ENCODE assay signal across 8 mouse cellular contexts in the genomic region with DNA sequence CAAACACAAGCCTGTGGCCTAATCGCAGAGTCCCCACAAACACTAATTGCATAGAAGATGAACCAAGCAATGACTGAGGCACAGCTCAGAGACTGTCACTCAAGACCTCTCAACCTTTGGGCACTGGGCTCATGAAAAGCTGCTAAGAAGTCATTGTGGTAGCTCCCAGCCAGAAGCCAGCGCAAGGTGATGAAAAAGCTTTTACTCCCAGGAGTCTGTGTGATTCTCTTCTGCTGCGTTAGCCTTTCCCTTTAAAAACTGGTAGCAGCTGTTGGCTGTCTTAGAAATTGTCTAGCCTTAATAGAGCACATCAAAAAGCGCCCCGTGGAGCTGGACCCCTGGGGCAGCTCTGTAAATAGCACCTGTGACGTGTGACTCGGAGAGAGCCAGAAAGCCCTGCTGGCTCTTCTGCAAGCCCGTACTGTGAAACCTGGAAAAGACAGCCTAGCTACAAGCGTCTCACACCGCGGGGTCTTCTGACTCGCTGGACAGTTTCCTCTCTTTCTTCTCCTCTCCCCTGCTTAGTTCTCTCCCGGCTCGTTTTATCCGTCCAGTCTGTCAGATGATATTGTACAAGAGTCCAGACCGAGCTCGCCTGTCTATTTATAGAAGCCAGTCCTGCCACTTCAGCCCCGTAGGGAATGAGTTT. TPM values are rescaled to one million over a fixed set of nuclear protein-coding genes. Genes with fewer than 3 reads are reported as not detected.
DNase-seq lines count a peak whose midpoint lies in the region; ATAC-seq and TF ChIP-seq lines count a peak whose summit lies in the region.

No protein-coding gene starts in this region.

- H3K4me2 ChIP-seq in forebrain, embryonic 11.5 days (ENCODE audit: low read depth, low read length, severe bottlenecking) = peak overlapping the region; percentile 37; the same call in 1 of the 2 replicates
- H3K4me2 ChIP-seq in limb, embryonic 14.5 days (replicated peaks; ENCODE audit: low read depth, low read length, severe bottlenecking) = peak overlapping the region; percentile 44

- H3K4me1 ChIP-seq in forebrain, embryonic 11.5 days (replicated peaks; ENCODE audit: control insufficient read depth, insufficient read depth, low read length) = peaks cover 6% of the 10 kb centered on the region; the same call in 1 of the 2 replicates
- H3K4me1 ChIP-seq in limb, embryonic 14.5 days (ENCODE audit: control insufficient read depth, insufficient read depth, low read length) = peaks cover 8% of the 10 kb centered on the region

- no peak overlapping the region for H3K4me3 ChIP-seq in forebrain, embryonic 11.5 days (ENCODE audit: low read depth, low read length)
- peak overlapping the region; percentile 7; the same call in 1 of the 2 replicates for H3K4me3 ChIP-seq in limb, embryonic 14.5 days (replicated peaks; ENCODE audit: low read length)

- WGBS in forebrain, embryonic 11.5 days = 14% methylated on average over 18 of the region's 18 CpGs
- WGBS in limb, embryonic 14.5 days = 5% methylated on average over 18 of the region's 18 CpGs

- DNase-seq in right cerebral cortex, postnatal 4 days = peak; percentile 10
- no peak for DNase-seq in right cerebral cortex, postnatal 36 days (ENCODE audit: low spot score in 2 of 2)
- peak; percentile 54 for DNase-seq in forebrain, embryonic 11.5 days (ENCODE audit: low spot score)
- peak; percentile 16 to 34 for DNase-seq in heart, postnatal 14 days
- DNase-seq in limb, embryonic 14.5 days (ENCODE audit: low spot score) = peak; percentile 14
- peak; percentile 28 for DNase-seq in neural tube, embryonic 10.5 days (ENCODE audit: extremely low spot score, low spot score)
- no peak for DNase-seq in adipocyte (ENCODE audit: low spot score)
- no peak for DNase-seq in MN1 (ENCODE audit: low spot score)

- intact Hi-C loops in heart, postnatal 14 days (cut with DNase I) = loop anchor here (5.0 kb wide), 1 partner anchor 39 kb away; no protein-coding TSS in a partner anchor

- H3K27ac ChIP-seq in forebrain, embryonic 11.5 days (ENCODE audit: low read depth, low read length) = no peak overlapping the region
- H3K27ac ChIP-seq in limb, embryonic 14.5 days (replicated peaks; ENCODE audit: low read depth, low read length) = no peak overlapping the region

- TF ChIP-seq POLR2A in limb, embryonic 14.5 days (IDR thresholded peaks at IDR 0.05; ENCODE audit: borderline replicate concordance, extremely low read depth, insufficient read depth, insufficient read length) = no peak

- ATAC-seq in forebrain, embryonic 11.5 days (replicated peaks; ENCODE audit: low FRiP score) = peak; percentile 44; the same call in 1 of the 2 replicates
- ATAC-seq in limb, embryonic 14.5 days (ENCODE audit: low FRiP score, low read depth) = peak; percentile 60

- H3K27me3 ChIP-seq in forebrain, embryonic 11.5 days (ENCODE audit: control insufficient read depth, insufficient read depth, low read length) = no peaks in the 10 kb centered on the region
- H3K27me3 ChIP-seq in limb, embryonic 14.5 days (ENCODE audit: control insufficient read depth, insufficient read depth, low read length) = no peaks in the 10 kb centered on the region

- H3K9me3 ChIP-seq in forebrain, embryonic 11.5 days (ENCODE audit: control insufficient read depth, low read length) = no peaks in the 10 kb centered on the region
- H3K9me3 ChIP-seq in limb, embryonic 14.5 days (ENCODE audit: control insufficient read depth, low read length) = no peaks in the 10 kb centered on the region

- H3K9ac ChIP-seq in forebrain, embryonic 11.5 days (ENCODE audit: low read length) = no peak overlapping the region
- no peak overlapping the region for H3K9ac ChIP-seq in limb, embryonic 14.5 days (ENCODE audit: low read depth, low read length, severe bottlenecking)

- no peaks in the 10 kb centered on the region for H3K36me3 ChIP-seq in forebrain, embryonic 11.5 days (ENCODE audit: control insufficient read depth, insufficient read depth, low read length)
- H3K36me3 ChIP-seq in limb, embryonic 14.5 days (ENCODE audit: control insufficient read depth, insufficient read depth, low read length) = no peaks in the 10 kb centered on the region

RNA-seq across cellular contexts. Expression of a gene that starts 9.4 kb away (rescaled TPM):
- 601 and 607 TPM in 2 replicates for polyA plus RNA-seq in forebrain, embryonic 11.5 days (2014; fragmentation: Nextera tagmentation; extraction: Ambion mirVana)
- 100 to 1,000 TPM; 191 to 198 TPM for total RNA-seq in heart, postnatal 14 days (2021)
- 200 and 465 TPM in 2 replicates for polyA plus RNA-seq in limb, embryonic 14.5 days (2012; rRNA removed)
- polyA plus RNA-seq in limb, embryonic 14.5 days (2014; fragmentation: Nextera tagmentation; extraction: Ambion mirVana) = 481 and 482 TPM in 2 replicates

Comparison
In these comparisons a context has a peak if more than half of its experiments do, and no peak if none do; other contexts are left out.
1. DNase-seq: peak in right cerebral cortex, postnatal 4 days (single experiment), forebrain, embryonic 11.5 days (single experiment), heart, postnatal 14 days (2 of 2), limb, embryonic 14.5 days (single experiment) and neural tube, embryonic 10.5 days (single experiment); none in right cerebral cortex, postnatal 36 days (0 of 2), adipocyte (single experiment) and MN1 (single experiment).